Mouse (Mus musculus): Measurements from ENCODE around the gene 1110051M20Rik. TPM values are rescaled to one million over a fixed set of nuclear protein-coding genes. Genes with fewer than 3 reads are reported as not detected.

Gene 1110051M20Rik
- polyA plus RNA-seq, 1 experiment, result 19.5 TPM

DNA sequence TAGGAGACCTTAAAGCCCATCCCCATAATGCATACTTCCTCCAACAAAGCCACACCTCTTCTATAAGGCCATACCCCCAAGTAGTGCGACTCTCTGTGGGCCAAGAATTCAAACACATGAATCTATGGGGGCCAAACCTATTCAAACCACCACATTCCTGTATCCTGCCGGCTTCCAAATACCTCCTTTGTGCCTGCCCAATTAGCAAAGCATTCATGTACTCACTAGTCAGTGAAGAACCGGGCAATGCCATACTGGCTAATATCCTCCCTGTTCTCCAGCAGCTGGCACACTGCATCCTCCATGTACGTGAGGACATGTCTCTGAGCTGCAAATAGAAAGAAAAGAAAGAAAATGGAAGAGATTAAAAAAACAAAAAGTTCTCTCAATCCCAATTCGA, 22.9 kb downstream of the 1110051M20Rik start:
- no peak for DNase-seq (ENCODE audit: low read depth)

- DNase-seq (ENCODE audit: low read depth), result no peak
These were observed 30.7 kb downstream of the 1110051M20Rik start for GRCm38 (mm10) chr2:91413811-91414210.

DNA sequence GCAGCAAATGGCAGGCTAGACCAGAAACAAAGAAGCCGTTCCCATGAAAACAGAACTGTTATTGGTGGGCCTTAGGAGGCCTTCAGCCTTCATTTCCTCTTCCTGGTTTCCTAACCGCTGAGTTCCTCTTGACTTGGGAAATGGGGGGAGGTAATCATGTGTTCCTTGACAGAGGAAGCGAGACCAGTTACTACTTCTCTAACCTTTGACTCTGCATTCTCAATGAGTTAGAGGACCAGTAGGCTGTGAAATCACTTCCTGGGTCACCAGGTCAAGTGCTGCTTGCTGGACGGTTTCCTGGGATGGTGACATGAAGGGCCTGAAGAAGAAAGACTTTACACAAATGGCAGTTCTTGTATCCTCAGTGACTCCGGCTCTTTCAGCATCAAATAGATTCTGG, 32.1 kb downstream of the 1110051M20Rik start:
- no peak for DNase-seq (ENCODE audit: low read depth)

- DNase-seq (ENCODE audit: low read depth), result no peak
These were observed 33.0 kb downstream of the 1110051M20Rik start for GRCm38 (mm10) chr2:91411473-91411872.

- no peak for DNase-seq (ENCODE audit: low read depth)
These were observed 36.5 kb downstream of the 1110051M20Rik start for GRCm38 (mm10) chr2:91408031-91408430.

GRCm38 (mm10) chr2:91405071-91405470, 39.4 kb downstream of the 1110051M20Rik start:
- no peak for DNase-seq (ENCODE audit: low read depth)

DNA sequence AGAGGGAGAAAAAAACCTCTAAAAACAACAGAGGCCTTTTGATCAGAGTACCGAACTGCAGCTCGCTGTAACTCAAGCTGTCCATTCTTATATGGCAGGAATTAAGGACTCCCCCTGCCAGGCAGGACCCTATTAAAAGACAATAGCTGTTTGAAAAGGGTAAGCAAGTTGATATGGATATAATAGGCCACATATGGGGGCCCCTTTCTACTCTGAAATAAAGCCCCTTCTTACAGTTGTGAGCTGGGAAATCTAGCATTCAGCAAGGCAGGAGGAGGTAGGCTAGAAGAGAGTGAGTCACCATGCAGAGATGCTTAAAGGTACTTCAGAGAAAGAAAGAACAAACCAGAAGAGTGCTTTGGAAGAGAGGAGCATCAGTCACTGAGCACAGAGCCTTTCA, 44.8 kb downstream of the 1110051M20Rik start:
- no peak for DNase-seq (ENCODE audit: low read depth)

DNA sequence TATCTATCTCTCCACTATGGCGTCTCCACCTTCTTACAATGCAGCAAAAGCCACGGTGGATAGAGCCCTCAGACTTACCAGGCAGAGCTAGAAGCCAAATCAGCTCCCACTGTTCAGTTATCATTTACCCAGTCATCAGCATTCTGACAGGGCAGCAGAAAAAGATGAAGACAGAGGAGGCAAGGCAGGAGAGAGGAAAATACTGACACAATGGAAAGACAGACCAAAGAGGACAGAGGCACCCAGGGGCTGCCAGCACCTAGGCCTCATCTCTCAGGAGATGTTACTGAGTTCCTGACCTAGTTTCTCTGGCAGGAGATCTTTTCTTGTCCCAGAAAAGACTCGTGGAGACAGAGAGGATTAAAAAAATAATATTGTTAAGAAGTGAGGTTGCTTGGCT, 45.3 kb downstream of the 1110051M20Rik start:
- no peak for DNase-seq (ENCODE audit: low read depth)

DNA sequence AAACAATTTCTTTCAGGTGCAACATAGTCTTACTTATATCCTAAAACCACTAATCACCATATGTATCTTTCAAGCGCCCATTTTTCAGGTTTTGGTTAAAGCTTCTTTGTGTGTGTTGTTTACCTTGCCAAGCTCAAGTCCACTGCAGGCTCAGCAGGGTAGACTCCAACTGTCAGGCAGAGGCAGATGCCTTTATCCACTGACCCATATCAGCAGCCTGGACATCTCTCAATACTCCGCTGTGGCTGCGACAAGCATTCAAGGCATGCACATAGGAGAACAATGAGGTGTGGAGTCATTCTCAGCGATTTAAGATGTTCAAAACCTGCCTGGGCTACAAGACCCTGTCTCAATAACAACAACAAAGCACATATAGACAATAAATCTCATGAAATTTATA, 50.4 kb downstream of the 1110051M20Rik start:
- DNase-seq (ENCODE audit: low read depth), result no peak

- DNase-seq (ENCODE audit: low read depth), result no peak
These were observed 55.8 kb downstream of the 1110051M20Rik start for GRCm38 (mm10) chr2:91388738-91389137.

GRCm38 (mm10) chr2:91388281-91388680, 56.2 kb downstream of the 1110051M20Rik start:
- DNase-seq (ENCODE audit: low read depth), result peak; percentile 4

DNA sequence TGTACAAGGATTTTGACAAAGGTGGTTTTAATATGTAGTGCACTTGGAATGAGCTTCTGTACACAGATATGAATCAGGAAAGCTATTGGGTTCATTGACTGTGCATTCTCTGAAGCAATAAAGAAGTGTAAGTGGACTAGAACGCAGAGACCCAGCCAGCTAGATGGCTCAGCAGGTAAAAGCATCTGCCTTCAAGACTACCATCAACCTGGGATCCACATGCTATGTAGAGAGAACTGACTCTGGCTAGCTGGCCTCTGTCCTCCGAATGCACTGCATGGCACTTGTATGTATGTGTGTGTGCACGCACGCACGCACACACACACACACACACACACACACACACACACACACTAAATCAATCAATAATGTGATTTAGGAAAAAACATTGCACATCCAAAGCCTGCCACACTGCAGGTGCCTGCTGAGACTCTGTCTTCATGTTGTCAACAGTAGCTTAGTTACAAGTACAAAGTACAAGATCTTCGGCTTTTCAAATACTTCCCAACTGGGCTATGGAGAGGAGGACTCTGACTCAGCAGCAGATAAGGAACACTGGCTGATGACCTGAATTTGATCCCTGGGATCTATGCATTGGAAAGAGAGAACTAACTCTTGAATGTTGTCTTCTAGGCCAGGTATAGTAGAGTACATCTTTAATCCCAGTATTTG, 57.1 kb downstream of the 1110051M20Rik start:
- DNase-seq (ENCODE audit: low read depth), result no peak

GRCm38 (mm10) chr2:91386547-91387286, 57.8 kb downstream of the 1110051M20Rik start:
- DNase-seq (ENCODE audit: low read depth), result no peak

- DNase-seq (ENCODE audit: low read depth), result no peak
These were observed 61.2 kb downstream of the 1110051M20Rik start for GRCm38 (mm10) chr2:91383294-91383693.

DNA sequence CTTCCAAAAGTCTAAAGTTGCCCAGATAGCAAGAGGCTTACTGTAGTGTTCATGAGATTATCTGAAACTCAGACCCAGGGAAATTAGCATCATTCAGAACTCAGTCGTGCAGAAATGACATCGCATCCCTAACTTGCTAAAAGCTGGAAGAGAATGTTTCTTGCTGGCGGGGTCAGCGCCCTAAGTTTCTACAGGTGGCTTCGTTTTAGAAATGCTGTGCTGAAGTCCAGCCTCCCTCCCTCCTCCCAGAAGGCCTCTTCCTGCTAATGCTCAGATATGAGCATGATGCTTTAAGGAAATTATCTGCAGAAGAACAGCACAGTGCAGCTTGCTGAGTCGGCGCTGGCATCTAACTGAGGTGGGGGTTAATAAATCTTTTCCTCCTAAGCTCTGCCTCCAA, 67.5 kb downstream of the 1110051M20Rik start:
- DNase-seq (ENCODE audit: low read depth), result no peak

GRCm38 (mm10) chr2:91370314-91370713, 74.2 kb downstream of the 1110051M20Rik start:
- DNase-seq (ENCODE audit: low read depth), result no peak

DNA sequence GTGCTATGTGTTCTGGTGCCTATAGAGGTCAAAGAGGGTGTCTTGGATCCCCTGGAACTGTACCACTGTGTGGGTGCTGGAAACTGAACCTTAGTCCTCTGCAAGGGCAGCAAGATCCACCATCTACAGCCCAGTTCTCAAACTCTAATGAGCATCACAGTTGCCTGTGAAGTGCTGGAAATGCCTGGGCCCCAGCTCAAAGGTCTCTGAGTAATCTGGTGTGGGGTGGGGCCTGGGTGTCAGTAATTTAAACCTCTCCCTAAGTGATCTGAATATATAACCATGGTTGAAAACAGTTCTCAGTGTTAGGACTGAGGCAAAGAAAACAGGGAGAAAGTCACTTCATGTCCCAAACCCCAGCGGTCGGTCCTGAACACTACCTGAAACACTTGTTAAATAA, 81.2 kb downstream of the 1110051M20Rik start:
- DNase-seq (ENCODE audit: low read depth), result no peak

GRCm38 (mm10) chr2:91361068-91361528, 83.4 kb downstream of the 1110051M20Rik start:
- no peak for DNase-seq (ENCODE audit: low read depth)

- no peak for DNase-seq (ENCODE audit: low read depth)
These were observed 88.7 kb downstream of the 1110051M20Rik start for GRCm38 (mm10) chr2:91355767-91356166.

DNA sequence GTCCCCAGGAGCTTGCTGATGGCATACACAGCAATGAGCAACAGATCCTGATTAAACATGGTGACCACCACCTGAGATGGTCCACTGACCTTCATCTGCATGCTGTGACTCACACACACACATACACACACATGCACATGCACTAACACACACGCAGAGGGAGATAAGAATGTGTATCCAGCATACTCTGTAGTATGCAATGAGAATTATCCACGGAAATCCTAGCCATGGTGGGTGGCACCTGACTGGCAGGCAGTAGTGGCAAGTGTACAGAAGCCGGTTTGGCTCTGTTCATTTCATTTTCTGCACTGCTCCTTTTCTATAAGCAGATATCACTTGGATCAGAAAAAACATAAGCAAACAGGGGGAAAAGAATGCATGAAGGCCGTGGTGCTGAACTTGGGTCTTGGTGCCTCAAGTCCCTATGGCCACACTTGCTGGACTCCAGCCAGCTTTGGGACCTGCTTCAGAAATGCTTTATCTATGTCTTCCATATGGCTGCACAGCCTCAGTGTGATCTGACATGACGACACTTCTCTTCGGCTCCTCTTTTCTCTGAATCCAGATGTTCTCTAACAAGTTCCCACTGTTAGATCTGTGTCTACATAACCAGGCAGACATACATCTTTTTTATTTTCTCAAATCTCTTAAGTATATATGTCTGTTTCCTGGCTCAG, 89.6 kb downstream of the 1110051M20Rik start:
- no peak for DNase-seq (ENCODE audit: low read depth)

GRCm38 (mm10) chr2:91353854-91354253, 90.7 kb downstream of the 1110051M20Rik start:
- DNase-seq (ENCODE audit: low read depth), result no peak

DNA sequence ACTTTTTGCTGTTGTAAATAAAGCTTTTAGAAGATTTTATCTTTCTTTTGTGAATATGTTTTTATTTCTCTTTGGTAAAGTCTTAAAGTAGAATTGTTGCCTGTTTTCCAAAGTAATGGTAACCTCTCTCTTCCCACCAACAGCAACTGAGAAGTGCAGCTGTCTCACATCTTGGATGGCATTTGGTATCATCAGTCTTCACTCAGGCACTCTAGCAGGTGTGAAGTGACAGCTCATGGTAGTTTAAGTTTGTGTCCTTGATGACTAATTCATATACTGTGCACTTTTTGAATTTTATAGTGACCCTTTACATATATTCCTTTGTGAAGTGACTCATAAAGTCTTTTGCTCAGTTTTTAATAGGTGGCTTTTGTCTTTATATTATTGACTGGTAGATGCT, 92.7 kb downstream of the 1110051M20Rik start:
- DNase-seq (ENCODE audit: low read depth), result no peak

DNA sequence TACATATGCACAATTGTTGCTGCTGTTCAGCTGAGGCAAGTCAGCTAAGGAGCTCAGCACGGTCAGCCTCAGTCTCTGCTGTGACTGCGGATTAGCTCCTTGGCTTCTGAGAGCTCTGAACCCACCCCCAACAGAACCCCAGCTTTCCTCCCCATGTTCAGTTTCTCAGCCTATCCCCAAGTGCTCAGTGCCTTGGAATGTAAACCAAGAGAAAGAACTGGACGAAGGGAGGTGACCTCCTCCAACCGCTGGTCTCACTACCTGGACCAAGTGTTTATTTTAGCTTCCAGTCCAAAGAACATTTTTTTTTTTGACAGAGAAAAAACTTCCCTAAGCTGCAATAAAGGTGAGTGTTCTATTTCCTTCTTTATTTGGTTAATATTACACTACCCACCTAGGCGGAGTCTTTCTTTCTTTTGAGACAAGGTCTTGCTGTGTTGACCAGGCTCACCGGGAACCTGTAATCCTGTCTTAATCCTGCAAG, 94.5 kb downstream of the 1110051M20Rik start:
- no peak for DNase-seq (ENCODE audit: low read depth)

All from gonadal fat pad, adult 2 months (tissue).